ENCODE assay signal across 8 mouse cellular contexts in genomic region chr14:76532257-76533169, GRCm38 (mm10). TPM values are rescaled to one million over a fixed set of nuclear protein-coding genes. Genes with fewer than 3 reads are reported as not detected.
A peak's percentile ranks its signal among the peaks of the same experiment; 100 is the strongest.
DNase-seq lines count a peak whose midpoint lies in the region; ATAC-seq and TF ChIP-seq lines count a peak whose summit lies in the region.

No protein-coding gene starts in this region.

- H3K4me2 ChIP-seq in forebrain, embryonic 11.5 days (ENCODE audit: low read depth, low read length, severe bottlenecking) = peak overlapping the region; percentile 46
- H3K4me2 ChIP-seq in kidney, embryonic 15.5 days = peak overlapping the region; percentile 58
- peak overlapping the region; percentile 29; the same call in 1 of the 2 replicates for H3K4me2 ChIP-seq in stomach, postnatal 0 days (replicated peaks; ENCODE audit: low read depth)

- ATAC-seq in forebrain, embryonic 11.5 days (replicated peaks; ENCODE audit: low FRiP score) = peak; percentile 85
- peak; percentile 81 for ATAC-seq in kidney, embryonic 15.5 days (replicated peaks; ENCODE audit: low FRiP score)
- ATAC-seq in megakaryocyte progenitor cell, adult 5-6 weeks (replicated peaks; ENCODE audit: poor library complexity) = peak; percentile 86
- peak; percentile 35; the same call in 1 of the 2 replicates for ATAC-seq in stomach, postnatal 0 days (ENCODE audit: low FRiP score, low TSS enrichment)

- H3K27ac ChIP-seq in cerebellum, adult 2 months (ENCODE audit: insufficient read depth, low read length) = no peak overlapping the region
- H3K27ac ChIP-seq in forebrain, embryonic 11.5 days (ENCODE audit: low read depth, low read length) = peak overlapping the region; percentile 2; the same call in 1 of the 2 replicates
- peak overlapping the region; percentile 96 for H3K27ac ChIP-seq in kidney, embryonic 15.5 days
- no peak overlapping the region for H3K27ac ChIP-seq in stomach, postnatal 0 days (replicated peaks)

- H3K9ac ChIP-seq in forebrain, embryonic 11.5 days (ENCODE audit: low read length) = peak overlapping the region; percentile 31; the same call in 1 of the 2 replicates
- H3K9ac ChIP-seq in kidney, embryonic 15.5 days = no peak overlapping the region
- peak overlapping the region; percentile 27 for H3K9ac ChIP-seq in stomach, postnatal 0 days (ENCODE audit: low read length)

- peaks cover 6% of the 10 kb centered on the region; the same call in 1 of the 2 replicates for H3K4me1 ChIP-seq in cerebellum, adult 2 months (ENCODE audit: control insufficient read depth, insufficient read depth, low read length)
- peaks cover 3% of the 10 kb centered on the region; the same call in 1 of the 2 replicates for H3K4me1 ChIP-seq in forebrain, embryonic 11.5 days (replicated peaks; ENCODE audit: control insufficient read depth, insufficient read depth, low read length)
- H3K4me1 ChIP-seq in kidney, embryonic 15.5 days = peaks cover 70% of the 10 kb centered on the region
- H3K4me1 ChIP-seq in stomach, postnatal 0 days (replicated peaks; ENCODE audit: control insufficient read depth, insufficient read depth) = peaks cover 11% of the 10 kb centered on the region

- no peaks in the 10 kb centered on the region for H3K9me3 ChIP-seq in forebrain, embryonic 11.5 days (ENCODE audit: control insufficient read depth, low read length)
- H3K9me3 ChIP-seq in kidney, embryonic 15.5 days (replicated peaks) = no peaks in the 10 kb centered on the region
- no peaks in the 10 kb centered on the region for H3K9me3 ChIP-seq in stomach, postnatal 0 days (ENCODE audit: control insufficient read depth, low read length)

- no peaks in the 10 kb centered on the region for H3K27me3 ChIP-seq in cerebellum, adult 2 months (ENCODE audit: control insufficient read depth, insufficient read depth, low read length)
- no peaks in the 10 kb centered on the region for H3K27me3 ChIP-seq in forebrain, embryonic 11.5 days (ENCODE audit: control insufficient read depth, insufficient read depth, low read length)
- H3K27me3 ChIP-seq in kidney, embryonic 15.5 days = no peaks in the 10 kb centered on the region
- H3K27me3 ChIP-seq in stomach, postnatal 0 days (ENCODE audit: control insufficient read depth, insufficient read depth, low read length) = no peaks in the 10 kb centered on the region

- DNase-seq in cerebellum, adult 2 months = peak in 1 of 2 experiments; percentile 38
- no peak for DNase-seq in cerebellum, adult 9-10 months
- peak; percentile 91 for DNase-seq in MEL-GATA-1-ER (ENCODE audit: extremely low read depth, low read depth)
- peak; percentile 85 for DNase-seq in forebrain, embryonic 11.5 days (ENCODE audit: low spot score)
- DNase-seq in stomach, postnatal 0 days (ENCODE audit: low spot score) = peak; percentile 44
- DNase-seq in ovary, adult 18-20 months (ENCODE audit: low spot score) = no peak

- peak overlapping the region; percentile 32 for H3K4me3 ChIP-seq in cerebellum, adult 2 months (replicated peaks; ENCODE audit: insufficient read depth, low read depth, low read length)
- no peak overlapping the region for H3K4me3 ChIP-seq in forebrain, embryonic 11.5 days (ENCODE audit: low read depth, low read length)
- peak overlapping the region; percentile 18 for H3K4me3 ChIP-seq in kidney, embryonic 15.5 days (replicated peaks)
- no peak overlapping the region for H3K4me3 ChIP-seq in stomach, postnatal 0 days (ENCODE audit: low read depth, low read length)

- TF ChIP-seq POLR2A in cerebellum, adult 2 months (IDR thresholded peaks at IDR 0.05; ENCODE audit: borderline replicate concordance, insufficient read depth, low read length) = no peak

- no peaks in the 10 kb centered on the region for H3K36me3 ChIP-seq in forebrain, embryonic 11.5 days (ENCODE audit: control insufficient read depth, insufficient read depth, low read length)
- no peaks in the 10 kb centered on the region for H3K36me3 ChIP-seq in kidney, embryonic 15.5 days
- no peaks in the 10 kb centered on the region for H3K36me3 ChIP-seq in stomach, postnatal 0 days (ENCODE audit: control insufficient read depth, insufficient read depth, low read length)

- 53% methylated on average over 20 of the region's 20 CpGs for WGBS in cerebellum, adult 2 months
- WGBS in forebrain, embryonic 11.5 days = 48% methylated on average over 20 of the region's 20 CpGs
- 29% methylated on average over 20 of the region's 20 CpGs for WGBS in kidney, embryonic 15.5 days
- 42% methylated on average over 20 of the region's 20 CpGs for WGBS in stomach, postnatal 0 days

- no peak for TF ChIP-seq CTCF in cerebellum, adult 2 months (IDR thresholded peaks at IDR 0.05; ENCODE audit: borderline replicate concordance, insufficient read depth, low read depth, low read length)
- no peak for TF ChIP-seq CTCF in stomach, postnatal 0 days (IDR thresholded peaks at IDR 0.05; ENCODE audit: low read depth)

- TF ChIP-seq EP300 in stomach, postnatal 0 days (optimal IDR thresholded peaks at IDR 0.05) = no peak

RNA-seq across cellular contexts. Expression of gene Serp2, which starts 24.2 kb away (rescaled TPM):
- 173 and 177 TPM in 2 replicates for polyA plus RNA-seq in cerebellum, adult 2 months (2012; rRNA removed)
- polyA plus RNA-seq in forebrain, embryonic 11.5 days (2014; fragmentation: Nextera tagmentation; extraction: Ambion mirVana) = 29.3 and 33.3 TPM in 2 replicates
- polyA plus RNA-seq in kidney, embryonic 15.5 days (2015; fragmentation: Nextera tagmentation; extraction: Ambion mirVana) = 10.3 and 11.1 TPM in 2 replicates
- not detected in 2 replicates for total RNA-seq in megakaryocyte progenitor cell, adult 5-6 weeks (2015)
- total RNA-seq in megakaryocyte progenitor cell, adult 5-6 weeks (2017) = not detected in 2 replicates
- 7.4 and 8.0 TPM in 2 replicates for polyA plus RNA-seq in stomach, postnatal 0 days (2015; fragmentation: Nextera tagmentation; extraction: Ambion mirVana)

Comparison
In these comparisons a context has a peak if more than half of its experiments do, and no peak if none do; other contexts are left out.
1. DNase-seq: peak in MEL-GATA-1-ER (single experiment), forebrain, embryonic 11.5 days (single experiment) and stomach, postnatal 0 days (single experiment); none in cerebellum, adult 9-10 months (single experiment) and ovary, adult 18-20 months (single experiment).
2. H3K27ac ChIP-seq: peak in forebrain, embryonic 11.5 days (single experiment) and kidney, embryonic 15.5 days (single experiment); none in cerebellum, adult 2 months (single experiment) and stomach, postnatal 0 days (single experiment).
3. H3K4me3 ChIP-seq: peak in cerebellum, adult 2 months (single experiment) and kidney, embryonic 15.5 days (single experiment); none in forebrain, embryonic 11.5 days (single experiment) and stomach, postnatal 0 days (single experiment).
4. ATAC-seq: peak in every context shown above with its lines; median percentile 86 in megakaryocyte progenitor cell, adult 5-6 weeks; 85 in forebrain, embryonic 11.5 days; 81 in kidney, embryonic 15.5 days; 35 in stomach, postnatal 0 days.
5. Peak in every context shown above with its lines, with median percentiles within 50 percentile points of each other: H3K4me2 ChIP-seq.